Mouse (Mus musculus): ENCODE results near the gene Kirrel3.

Kirrel3 gene

DNA sequence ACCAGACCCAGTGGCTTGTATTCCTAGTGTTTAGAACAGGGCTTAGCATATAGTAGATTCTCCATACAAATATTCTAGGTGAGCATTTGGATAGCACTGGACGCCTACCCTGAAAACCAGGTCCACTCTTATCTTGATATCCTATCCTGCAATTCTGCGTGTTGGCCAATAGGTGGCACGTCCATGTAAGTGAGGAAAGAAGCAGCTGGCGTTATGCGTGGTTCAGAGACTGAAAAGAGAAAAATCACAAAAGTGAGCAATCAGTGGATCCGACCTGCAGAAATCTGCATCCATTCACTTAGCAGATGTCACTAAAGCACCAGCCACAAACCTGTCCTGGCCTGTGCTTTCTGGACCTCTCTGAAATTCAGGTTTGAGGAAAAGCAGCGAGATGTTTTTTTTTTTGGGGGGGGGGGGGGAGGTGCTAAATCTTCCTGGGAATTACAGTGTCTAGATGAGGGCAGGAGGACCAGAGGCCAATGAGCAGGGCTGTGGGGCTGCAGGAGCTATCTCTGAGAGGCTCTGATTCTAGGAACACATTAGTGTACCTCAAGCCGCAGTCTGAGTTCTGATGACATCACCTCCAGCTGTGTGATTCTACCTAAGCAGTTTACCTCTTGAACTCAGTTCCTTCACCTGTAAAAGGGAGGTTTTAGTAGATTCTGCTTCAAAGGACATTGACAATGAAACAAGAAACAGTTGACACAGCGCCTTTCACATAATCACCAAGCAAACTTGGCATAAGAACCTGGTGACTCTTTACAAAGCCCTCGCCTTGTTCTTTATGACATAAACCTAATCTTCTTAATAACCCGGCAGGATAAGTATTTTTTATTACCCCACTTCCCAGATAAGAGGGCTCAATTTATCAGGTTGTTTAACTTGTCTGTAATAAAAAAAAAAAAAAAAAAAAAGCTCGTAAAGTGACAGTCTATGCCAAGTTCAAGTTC, 498.1 kb downstream of the Kirrel3 start:
- DNase-seq (ENCODE audit: low read depth, low spot score): peak; percentile 61

DNA sequence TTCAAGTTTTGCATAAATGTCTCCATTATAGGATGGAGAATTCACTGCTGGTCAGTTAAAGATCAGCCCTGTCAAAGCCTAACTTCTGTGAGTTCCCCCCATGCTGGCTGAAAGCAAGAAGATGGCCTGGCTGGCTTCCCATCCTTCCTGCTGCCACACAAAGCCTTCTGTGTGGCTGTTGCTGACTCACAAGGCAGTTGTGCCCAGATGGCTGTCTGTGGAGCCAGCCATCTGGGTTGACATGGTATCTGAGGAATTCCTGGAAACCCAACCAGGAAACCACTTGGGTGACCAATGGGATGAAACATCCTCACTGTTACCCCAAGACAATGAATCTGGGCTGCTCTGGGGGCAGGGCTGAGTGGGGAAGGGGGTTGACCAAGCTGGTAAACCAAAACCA, 500.5 kb downstream of the Kirrel3 start:
- DNase-seq (ENCODE audit: low read depth, low spot score): no peak

DNA sequence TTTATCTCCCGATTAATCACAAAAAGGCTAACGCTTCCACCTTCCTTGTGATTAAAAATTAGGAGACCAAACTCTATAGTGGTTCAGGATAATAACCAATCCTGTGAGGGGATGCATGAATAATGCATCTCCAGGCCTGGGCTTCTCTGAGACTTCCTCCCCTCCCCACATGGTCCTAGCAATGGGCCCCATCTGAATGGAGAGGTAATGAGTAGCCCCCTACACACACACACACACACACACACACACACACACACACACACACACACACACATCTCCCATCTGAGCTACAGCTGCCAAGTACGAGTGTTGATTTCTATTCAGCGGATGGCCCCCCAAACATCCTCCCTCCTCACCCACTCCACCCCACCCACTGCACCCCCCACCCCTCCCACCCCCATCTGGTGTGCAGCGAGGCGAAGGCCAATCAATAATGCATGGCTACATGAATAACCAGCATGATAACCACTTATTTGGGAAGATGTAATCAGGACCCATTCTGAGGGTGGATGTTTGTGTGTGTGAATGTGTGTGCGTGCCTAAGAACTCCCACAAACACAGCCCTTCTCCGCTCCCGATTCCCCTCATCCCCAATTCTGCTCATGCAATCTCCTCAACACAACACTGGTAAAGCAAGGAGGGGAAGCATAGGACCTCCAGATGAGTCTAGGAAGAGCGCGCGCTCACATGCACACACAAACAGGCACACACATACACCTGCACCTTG, 501.9 kb downstream of the Kirrel3 start:
- DNase-seq (ENCODE audit: low read depth, low spot score): no peak

DNA sequence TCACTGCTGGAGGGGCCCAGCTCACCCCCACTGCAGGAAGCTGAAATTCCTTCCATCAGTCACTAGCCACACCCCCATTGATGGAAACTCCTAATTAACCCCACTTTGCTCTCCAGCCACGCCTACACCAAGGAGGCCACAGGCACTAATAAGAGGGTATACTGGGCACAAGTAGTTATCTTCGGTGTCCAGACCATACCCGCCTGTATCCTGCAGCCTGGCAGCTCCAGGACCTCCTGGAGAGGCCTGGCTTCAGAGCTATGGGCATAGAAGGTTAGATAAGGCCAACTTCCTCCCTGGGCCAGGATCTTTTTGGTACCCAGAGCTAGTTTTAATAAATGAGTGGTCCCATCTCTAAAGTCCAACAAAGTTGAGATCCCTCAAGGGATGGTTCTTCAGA, 503.0 kb downstream of the Kirrel3 start:
- no peak for DNase-seq (ENCODE audit: low read depth, low spot score)

DNA sequence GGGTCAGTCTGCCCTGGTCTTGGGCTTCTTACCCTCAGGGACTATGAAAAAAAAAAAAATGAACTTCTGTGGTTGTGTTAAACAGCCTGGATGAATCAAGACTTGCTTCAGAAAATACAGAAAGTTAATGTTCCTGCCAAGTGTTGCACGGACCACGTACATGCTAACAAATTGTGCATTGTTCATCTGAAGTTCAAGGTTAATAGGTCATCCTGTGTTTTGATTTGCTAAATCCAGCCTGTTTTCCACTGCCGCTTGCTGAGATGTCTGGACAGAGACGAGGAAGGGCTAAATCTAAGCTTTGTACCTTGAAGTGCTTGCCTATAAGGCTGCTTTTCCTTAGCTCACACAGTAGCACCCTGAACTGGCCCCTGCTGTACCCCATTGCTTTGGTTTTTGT, 506.5 kb downstream of the Kirrel3 start:
- DNase-seq (ENCODE audit: low read depth, low spot score): peak; percentile 36

DNA sequence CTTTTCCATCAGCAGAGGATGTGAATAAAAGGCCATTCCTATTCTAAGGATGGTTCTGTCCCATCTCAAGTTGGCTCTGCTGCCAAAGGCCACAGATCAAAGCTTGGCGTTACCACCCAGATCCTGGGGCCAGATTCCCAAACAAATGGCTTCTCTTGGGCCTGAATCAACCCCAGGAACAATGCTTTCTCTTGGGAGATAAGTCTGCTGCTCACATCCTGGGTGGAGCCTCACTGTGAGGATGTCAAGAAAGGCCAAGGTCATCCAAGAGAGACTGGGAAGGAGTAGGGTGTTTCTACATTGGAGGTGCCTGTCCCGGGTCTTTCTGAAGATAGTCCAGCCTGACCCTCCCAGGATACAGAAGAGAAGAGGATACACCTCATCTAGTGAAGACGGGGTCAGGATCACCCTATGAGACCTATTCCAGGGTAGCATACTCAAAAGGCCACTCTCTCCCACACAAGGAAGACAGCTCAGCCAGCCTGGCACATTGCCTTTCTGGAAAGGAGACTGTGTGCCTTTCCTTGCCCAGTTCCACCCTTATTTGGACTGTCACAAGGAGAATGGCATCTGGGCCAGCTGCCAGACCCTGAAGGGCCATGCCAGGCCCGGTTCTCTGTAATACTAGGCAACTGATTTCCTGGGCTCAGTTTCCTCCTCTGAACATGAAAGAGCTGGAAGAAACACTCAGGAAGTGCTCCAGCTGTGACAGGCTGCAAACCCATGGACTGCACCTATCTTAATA, 507.9 kb downstream of the Kirrel3 start:
- peak; percentile 66 for DNase-seq (ENCODE audit: low read depth, low spot score)

DNA sequence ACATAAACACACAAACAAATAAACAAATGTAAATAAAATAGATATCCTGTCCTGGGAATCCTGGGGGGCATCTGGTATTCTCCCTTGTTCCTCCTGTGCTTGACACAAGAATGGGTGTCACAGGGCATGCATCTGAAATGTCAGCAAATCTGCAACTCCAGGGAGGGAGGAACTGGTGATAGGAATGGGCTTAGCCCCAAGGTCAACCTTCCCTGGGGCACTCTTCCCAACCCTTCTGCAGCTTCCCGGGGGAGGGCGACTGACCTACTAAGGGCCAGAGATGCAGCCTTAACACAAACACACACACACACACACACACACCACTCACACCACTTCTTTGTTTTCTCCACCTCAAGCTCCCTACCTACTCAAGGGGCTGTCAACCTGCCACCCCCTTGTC, 509.4 kb downstream of the Kirrel3 start:
- no peak for DNase-seq (ENCODE audit: low read depth, low spot score)

DNA sequence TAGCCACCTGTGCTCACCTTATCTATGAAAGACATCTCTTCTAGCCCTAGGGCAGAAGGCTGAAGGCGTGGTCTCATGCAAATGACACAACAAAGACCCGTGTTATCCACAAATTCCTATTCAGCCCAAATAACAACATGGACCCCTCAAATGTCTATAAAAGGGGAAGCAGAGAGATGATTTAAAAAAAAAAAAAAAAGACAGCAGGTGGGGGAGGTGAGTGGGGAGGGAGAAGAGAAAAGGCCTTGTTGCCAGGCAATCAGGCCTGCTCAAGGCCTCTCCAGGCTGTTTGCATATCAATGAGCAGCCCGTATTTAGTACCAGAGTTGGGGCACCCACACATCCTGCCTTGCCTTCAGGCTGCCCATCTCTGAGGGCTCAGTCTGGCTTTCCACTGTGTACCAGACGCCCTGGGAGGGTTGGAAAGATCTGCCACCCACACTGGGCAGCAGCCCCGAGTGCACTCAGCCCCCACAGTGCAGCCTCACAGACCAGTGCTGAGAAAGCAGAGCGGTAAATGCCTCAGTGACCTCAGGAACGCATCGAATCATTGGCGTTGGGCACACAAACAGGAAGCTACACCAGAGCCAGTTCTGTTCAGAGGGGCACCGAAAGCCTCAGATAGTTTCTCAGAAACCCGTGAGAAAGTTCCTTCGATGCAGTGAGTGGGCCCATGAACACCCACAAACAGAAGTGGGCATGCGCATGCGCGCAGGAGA, 510.1 kb downstream of the Kirrel3 start:
- DNase-seq (ENCODE audit: low read depth, low spot score): peak; percentile 67

DNA sequence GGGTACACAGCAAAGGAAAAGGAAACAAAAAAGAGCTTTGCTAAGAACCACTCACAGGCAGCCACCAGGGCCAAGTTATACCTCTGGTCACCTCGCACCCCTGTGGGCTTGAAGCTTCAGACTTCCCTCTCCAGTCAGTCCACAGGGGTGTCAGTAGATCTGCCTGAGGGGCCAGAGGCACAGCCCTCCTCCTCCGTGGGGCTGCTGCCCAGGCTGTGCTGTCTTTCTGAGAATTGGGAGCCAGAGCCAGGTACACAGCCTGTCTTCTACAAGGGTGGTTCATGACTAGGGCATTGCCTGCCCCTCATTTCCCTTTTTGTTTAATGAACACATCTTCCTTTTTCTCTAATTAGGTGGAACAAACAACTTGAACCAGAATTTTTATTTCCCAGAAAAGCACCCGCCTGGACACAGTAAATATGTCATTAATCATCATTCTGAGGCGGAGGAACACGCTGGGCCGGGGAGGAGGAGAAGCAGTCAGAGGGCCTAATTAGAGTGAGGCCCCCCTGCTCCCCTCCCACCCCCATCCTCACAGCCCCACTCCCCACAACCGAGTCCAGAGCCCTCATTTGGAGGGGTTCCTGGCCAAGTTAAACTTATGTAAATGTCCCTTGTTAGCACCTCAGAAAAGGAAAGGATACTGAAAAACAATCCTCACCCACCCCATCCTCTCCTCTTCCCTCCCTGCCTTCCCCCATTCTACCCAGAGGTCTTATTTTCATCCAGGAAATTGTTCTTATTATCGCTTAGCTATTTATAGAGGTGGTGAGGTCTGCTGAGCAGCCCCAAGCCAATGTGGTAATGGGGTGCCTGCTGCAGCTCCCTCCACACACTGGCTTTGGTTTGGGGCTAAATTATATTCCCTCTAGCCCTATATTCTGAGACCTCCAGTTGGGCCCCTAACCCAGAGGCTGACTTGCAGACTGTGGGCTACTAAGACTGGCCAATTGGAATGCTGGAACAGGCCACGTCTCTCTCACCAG, 512.5 kb downstream of the Kirrel3 start:
- DNase-seq (ENCODE audit: low read depth, low spot score): no peak

DNA sequence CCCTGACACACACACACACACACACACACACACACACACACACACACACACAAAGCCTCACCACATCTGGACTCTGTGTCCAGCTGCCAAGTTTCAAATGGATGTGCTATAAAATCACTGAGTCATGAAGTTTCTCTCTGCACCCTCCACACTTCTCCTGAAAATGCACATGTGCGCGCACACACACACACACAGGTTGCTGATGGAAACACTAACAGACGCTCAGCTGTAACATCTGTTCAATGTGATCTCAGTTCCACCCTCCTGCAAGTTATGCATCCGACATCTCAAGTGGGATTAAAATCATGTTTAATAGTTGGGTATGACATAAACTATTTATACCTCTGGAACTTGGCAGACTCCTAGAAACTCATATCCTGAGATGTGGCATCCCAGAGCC, 518.4 kb downstream of the Kirrel3 start:
- no peak for DNase-seq (ENCODE audit: low read depth, low spot score)

DNA sequence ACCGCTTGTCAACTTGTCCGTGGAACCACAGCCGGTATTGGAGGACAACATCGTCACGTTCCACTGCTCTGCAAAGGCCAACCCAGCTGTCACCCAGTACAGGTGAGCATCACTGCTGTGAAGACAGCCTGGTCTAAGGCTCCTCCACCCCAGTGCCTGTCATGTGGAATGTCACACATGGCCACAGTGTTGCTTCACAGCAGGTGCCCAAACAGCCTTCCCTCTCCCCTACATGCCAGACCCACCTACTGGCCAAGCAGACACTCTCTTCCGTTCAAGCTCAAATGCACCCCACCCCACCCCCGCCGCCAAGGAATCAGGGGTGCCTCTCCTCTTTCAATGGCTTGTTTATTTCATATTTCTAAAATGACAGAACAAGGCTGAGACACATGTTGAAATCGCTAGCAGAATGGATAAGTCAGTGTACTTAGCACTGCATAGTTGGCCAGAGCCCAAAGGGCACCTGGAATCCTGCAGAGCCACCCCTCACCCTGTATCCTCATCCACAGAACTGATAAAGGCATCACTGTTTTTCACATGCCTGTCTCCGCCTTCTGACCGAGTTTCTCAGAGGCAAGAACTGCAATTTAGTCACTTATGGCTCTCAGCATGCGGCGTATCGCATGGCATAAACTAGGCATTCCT, 522.1 kb downstream of the Kirrel3 start:
- no peak for DNase-seq (ENCODE audit: low read depth, low spot score)

DNA sequence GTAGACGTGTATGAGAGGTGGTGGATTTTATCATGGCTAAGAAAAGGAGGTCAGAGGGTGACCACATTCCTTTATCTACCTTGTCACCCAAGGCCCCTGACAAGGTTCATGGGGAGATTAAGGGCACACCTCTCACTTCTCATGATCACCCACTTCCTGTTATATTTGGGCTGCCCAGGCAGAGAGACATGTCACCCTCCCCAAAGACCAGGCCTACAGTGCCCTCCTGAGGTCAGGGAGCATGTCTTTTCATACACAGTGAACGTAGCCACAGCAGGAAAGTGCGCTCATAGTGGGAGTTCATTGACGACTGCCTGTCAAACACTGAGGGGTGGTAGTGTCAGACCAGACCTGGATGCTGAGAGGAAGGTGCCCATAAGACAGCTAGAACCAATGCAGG, 531.1 kb downstream of the Kirrel3 start:
- DNase-seq (ENCODE audit: low read depth, low spot score): peak; percentile 65

DNA sequence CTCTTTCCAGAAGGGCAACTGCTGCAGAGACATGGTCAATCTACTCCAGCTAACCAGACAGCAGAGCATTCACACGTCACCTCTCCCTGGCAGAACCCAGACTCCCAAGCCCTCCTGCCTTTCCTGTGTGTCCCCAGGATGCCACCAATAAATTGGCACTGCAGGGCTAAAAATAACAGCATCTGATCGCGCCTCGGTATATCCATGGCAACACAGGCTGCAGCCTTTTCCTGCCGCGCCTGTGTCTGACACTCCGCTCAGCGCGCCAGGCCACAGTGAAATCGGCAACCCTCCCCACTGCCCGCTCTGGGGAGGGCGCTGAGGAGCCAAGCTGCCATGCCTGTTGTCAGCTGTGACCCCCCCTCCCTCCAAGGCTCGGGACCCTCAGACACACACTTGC, 531.9 kb downstream of the Kirrel3 start:
- DNase-seq (ENCODE audit: low read depth, low spot score): no peak

DNA sequence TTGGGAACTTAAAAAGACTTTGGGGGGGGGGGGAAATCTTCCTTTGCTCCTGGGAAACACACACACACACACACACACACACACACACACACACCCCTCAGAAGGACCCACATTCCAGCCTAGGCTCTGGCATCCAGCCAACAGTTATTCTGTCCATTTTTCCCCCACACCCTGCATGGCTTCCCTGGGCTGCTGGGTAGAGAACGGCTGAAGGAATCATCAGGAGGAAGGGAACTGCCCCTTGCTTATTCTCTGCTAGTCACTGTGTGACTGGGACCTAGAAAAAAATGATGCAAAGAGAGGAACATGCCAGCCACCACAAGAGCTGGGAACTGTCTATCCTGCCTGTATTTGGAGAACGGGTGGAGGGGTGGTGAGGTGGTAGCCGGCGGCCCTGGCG, 532.4 kb downstream of the Kirrel3 start:
- DNase-seq (ENCODE audit: low read depth, low spot score): no peak

DNA sequence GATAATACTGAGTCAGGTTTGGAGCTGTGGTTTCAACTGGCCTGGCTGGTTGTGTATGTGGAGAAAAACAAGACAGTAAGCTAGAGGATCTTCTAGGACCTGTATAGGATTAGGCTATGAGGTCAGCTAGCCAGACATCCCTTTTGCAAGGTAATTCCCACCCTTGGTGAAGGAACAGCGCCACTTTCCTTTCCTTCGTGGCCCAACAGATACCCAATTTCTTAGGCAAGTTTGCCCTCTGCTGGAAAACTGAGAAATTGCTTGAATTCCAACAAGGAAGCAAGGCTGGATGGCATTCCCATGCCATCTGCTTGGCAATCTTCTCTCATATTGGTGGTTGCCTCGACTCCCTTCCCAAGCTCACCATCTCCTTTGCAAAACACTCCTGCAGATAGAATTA, 533.7 kb downstream of the Kirrel3 start:
- peak; percentile 68 for DNase-seq (ENCODE audit: low read depth, low spot score)

DNA sequence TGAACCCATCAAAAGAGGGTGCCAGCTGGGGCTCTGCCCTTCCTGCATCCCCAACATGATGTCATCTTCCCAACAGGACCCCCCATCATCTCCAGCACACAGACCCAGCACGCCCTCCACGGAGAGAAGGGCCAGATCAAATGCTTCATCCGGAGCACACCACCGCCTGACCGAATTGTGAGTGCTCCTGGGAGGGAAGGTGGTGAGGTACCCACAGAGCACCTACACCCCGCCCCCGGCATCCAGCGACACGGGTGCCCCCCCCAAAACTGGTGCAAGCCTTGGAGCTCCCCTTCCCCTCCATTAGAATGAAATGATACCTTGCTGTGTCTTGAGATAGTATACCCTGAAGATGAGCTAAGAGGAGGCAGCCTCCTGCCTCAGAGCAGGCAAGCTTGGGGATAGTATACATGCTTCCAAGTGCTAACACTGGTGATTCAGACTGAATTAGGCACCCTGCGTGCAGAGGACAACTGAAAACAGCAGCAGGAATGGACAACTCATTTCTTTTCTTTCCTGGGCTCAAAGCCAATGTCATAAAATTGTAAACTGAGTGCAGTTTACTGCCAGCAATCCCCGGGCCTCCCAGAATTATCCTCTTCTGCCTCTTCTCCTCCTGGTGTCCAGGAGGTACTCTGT, 534.4 kb downstream of the Kirrel3 start:
- no peak for DNase-seq (ENCODE audit: low read depth, low spot score)

DNA sequence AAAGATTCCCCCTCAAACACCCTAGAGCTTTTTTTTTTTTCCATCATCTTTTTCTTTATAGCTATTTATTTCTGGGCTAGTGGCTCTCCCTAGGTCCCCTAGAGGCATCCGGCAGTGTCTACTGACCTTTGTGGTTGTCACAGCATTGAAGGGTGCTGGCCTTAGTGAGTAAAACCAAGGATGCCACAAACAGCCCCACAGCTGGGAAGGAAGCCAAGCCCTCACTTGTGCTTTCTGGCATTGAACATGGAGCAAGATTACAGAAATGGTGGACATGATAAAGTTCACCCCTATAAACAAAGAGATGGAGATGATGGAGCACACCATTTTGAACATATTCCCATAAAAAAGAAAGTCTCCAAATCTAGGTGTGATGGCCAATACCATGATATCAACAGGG, 536.0 kb downstream of the Kirrel3 start:
- no peak for DNase-seq (ENCODE audit: low read depth, low spot score)

DNA sequence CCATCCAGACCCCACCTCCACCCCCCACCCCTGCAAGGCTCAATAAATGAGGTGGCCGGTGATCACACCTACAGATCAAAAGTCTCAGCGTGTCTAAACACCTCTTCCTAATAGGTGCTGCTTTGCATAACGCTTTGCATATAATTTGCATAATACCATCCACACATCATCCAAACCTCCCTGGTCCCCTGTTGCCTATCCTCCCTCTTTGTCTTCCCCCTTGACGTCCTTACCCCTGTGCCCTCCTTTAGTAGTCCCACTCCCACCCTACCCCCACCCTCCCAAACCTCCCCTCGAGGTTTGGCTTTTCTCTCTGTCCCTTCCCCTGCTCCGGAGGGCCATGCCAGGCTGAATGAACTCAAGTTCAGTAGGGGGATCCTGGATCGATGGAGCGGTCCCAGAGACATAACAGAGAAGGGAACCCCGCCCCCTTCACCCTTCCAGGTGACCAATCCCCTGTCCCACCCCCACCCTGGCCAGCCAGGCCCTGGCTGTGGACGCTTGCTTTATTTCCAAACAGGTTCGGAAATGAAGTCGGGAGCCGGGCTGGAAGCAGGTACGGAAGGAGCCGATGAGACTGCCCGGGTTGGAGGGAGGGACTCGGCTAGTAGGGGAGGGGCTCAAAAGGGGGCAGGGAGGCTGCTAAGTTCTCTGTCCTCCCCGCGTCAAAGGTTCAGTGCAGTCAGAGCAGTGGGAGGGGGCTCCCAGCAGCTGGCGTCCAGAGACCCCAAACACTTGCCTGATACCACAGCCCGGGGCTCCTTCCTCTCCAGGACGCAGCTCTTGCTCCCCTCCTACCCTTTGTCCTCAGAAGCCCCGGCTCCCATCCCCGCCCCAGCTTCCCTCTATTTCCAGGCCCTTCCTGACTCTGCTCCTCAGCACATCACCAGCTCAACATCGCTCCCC, 539.1 kb downstream of the Kirrel3 start:
- DNase-seq (ENCODE audit: low read depth, low spot score): no peak

Data from ES-CJ7 (cell line).